Mouse (Mus musculus) liver, postnatal 0 days (tissue): ENCODE measurements at regions not wholly inside any gene's neighbourhood (a gene's known extent, or its start where the extent isn't known, plus 50 kb on each side); places are given as distances from the start of the nearest gene placed in this dataset.

ENCODE experiments used
- ATAC-seq: fragments of 200-750 bp; cut with Nextera tagmentation; 2 replicates; pipeline ENCODE4 v1.8.0; 2017; ENCODE audit warnings: mild to moderate bottlenecking, moderate library complexity
- DNase-seq: peaks from one replicate; pipeline ENCODE4 v3.0.0-alpha.2; 2016
- H3K27ac ChIP-seq: fragments of 300-500 bp; sonication (generic); 2 replicates; pipeline ENCODE4 v1.5.1; 2014; ENCODE audit warnings: antibody characterized with exemption, moderate library complexity, mild to moderate bottlenecking, low read depth
- H3K27me3 ChIP-seq: fragments of 300-500 bp; sonication (generic); 2 replicates; pipeline ENCODE4 v1.6.1; 2014; ENCODE audit warnings: low read length, control low read depth, mixed read lengths; ENCODE audit not compliant: insufficient read depth
- H3K36me3 ChIP-seq: fragments of 300-500 bp; sonication (generic); replicated peaks from 2 replicates; pipeline ENCODE4 v1.6.1; 2014; ENCODE audit warnings: mild to moderate bottlenecking, control low read depth, low read length, moderate library complexity, mixed read lengths; ENCODE audit not compliant: insufficient read depth
- H3K4me1 ChIP-seq: fragments of 300-500 bp; sonication (generic); 2 replicates; pipeline ENCODE4 v1.6.1; 2014; ENCODE audit warnings: antibody characterized with exemption, mild to moderate bottlenecking, control low read depth; ENCODE audit not compliant: insufficient read depth
- H3K4me2 ChIP-seq: fragments of 300-500 bp; sonication (generic); 2 replicates; pipeline ENCODE4 v1.6.1; 2014; ENCODE audit warnings: low read depth, mild to moderate bottlenecking, low read length, moderate library complexity, mixed read lengths
- H3K4me3 ChIP-seq: fragments of 300-500 bp; sonication (generic); 2 replicates; pipeline ENCODE4 v1.5.1; 2014; ENCODE audit warnings: low read depth, low read length
- H3K9ac ChIP-seq: fragments of 300-500 bp; sonication (generic); replicated peaks from 2 replicates; pipeline ENCODE4 v1.6.1; 2014; ENCODE audit warnings: mild to moderate bottlenecking, moderate library complexity
- H3K9me3 ChIP-seq: fragments of 300-500 bp; sonication (generic); 2 replicates; pipeline ENCODE4 v1.6.1; 2016; ENCODE audit warnings: mild to moderate bottlenecking, control low read depth, low read length, mixed read lengths
- CTCF ChIP-seq: sonication (generic); IDR thresholded peaks from 2 replicates; pipeline ENCODE4 v1.5.1; 2016; ENCODE audit warnings: antibody characterized with exemption, low read depth
- EP300 ChIP-seq: IDR thresholded peaks from 2 replicates; pipeline ENCODE4 v1.6.1; 2016; ENCODE audit warnings: antibody characterized with exemption, low read depth, mild to moderate bottlenecking
- WGBS: fragments of 180-500 bp; shearing (Covaris S2); extraction: QIAGEN DNeasy Blood & Tissue Kit; methylation state at CpG from one replicate; pipeline ENCODE4 v1.1.7; 2014; ENCODE audit not compliant: insufficient replicate concordance; 5-methylcytosine and 5-hydroxymethylcytosine counted together

GRCm38 (mm10) chr13:78928347-78928746, 728.8 kb upstream of the Nr2f1 start:
- H3K27me3 ChIP-seq: no peaks in the 10 kb centered on the region
- H3K9ac ChIP-seq: no peak overlapping the region
- 82% methylated on average over 1 of the region's 1 CpGs for WGBS
- DNase-seq: no peak
- no peak overlapping the region for H3K27ac ChIP-seq
- no peak overlapping the region for H3K4me2 ChIP-seq
- no peaks in the 10 kb centered on the region for H3K9me3 ChIP-seq
- no peak for ATAC-seq
- no peak overlapping the region for H3K4me3 ChIP-seq
- no peaks in the 10 kb centered on the region for H3K4me1 ChIP-seq
- no peaks in the 10 kb centered on the region for H3K36me3 ChIP-seq
- no peak for TF ChIP-seq EP300
- no peak for TF ChIP-seq CTCF

DNA sequence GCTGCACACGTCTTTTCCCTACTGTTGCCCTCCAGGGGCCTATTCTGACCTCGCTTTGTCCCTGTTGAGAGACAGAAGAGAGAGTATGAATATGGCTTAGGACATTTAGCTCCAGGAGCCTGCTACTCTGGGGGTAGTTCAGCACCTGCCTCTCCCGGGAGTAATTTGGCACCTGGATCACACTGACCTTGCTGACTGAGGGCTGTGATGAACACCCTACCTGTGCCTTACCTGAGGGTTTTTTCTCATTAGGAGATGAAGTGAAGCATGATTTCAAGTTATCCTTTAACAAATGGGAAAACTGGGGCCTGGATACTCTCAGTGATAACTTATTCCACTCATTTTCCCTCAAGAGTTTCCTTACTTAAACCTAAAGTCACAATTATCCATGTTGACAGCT, 721.2 kb upstream of the Nr2f1 start:
- Histone ChIP-seq H3K4me2 (no peak overlapping the region), H3K27ac (no peak overlapping the region), H3K4me1 (no peaks in the 10 kb centered on the region), H3K27me3 (no peaks in the 10 kb centered on the region), H3K9me3 (no peaks in the 10 kb centered on the region), H3K36me3 (no peaks in the 10 kb centered on the region), H3K4me3 (no peak overlapping the region), H3K9ac (no peak overlapping the region)
- TF ChIP-seq EP300 (no peak), CTCF (no peak)
- DNase-seq (no peak), ATAC-seq (no peak)
- 68% methylated on average over 3 of the region's 3 CpGs for WGBS

DNA sequence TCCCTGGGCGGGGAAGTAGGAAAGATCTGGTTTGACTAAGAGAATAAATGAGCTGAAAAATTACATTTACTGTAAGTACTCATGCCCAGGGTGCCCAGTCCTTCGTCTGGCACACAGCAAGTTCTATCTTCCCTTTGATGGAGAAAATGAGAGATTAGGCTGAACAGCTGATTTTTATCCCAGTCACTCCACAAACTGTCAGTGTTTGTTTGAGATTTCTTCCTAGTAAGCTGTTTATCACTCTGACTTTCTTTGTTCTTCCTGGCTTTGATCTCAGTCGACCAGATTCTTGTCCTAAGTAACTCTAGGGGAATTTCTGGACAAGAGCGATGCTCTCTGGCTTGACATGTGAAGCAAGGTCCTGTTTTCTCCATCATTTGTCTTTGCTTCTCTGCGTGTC, 710.3 kb upstream of the Nr2f1 start:
- no peaks in the 10 kb centered on the region for H3K4me1 ChIP-seq
- H3K9ac ChIP-seq: no peak overlapping the region
- no peak overlapping the region for H3K4me3 ChIP-seq
- no peak for ATAC-seq
- WGBS: 32% methylated on average over 5 of the region's 5 CpGs
- H3K27ac ChIP-seq: no peak overlapping the region
- no peaks in the 10 kb centered on the region for H3K27me3 ChIP-seq
- DNase-seq: no peak
- TF ChIP-seq EP300 (no peak), CTCF (no peak)
- no peak overlapping the region for H3K4me2 ChIP-seq
- H3K9me3 ChIP-seq: no peaks in the 10 kb centered on the region
- H3K36me3 ChIP-seq: no peaks in the 10 kb centered on the region

DNA sequence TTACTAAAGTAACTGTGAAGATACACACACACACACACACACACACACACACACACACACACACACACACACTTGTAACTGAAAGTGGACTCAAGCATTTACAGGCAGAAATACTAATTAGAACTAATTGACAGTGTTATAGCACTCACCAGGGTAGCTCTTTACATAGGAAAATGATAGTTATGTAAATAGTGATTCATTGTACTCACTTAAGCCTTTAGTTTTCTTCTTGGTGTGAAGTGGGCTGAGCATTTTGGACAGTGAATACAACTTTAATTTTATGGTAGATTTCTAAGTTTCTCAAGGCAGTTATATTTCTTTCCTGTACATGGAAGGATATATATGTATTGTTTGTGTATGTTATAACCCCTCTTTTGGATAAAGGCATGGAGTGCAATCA, 704.5 kb upstream of the Nr2f1 start:
- ATAC-seq (no peak), DNase-seq (no peak)
- H3K4me2 ChIP-seq: no peak overlapping the region
- no peak overlapping the region for H3K4me3 ChIP-seq
- no peaks in the 10 kb centered on the region for H3K36me3 ChIP-seq
- TF ChIP-seq CTCF: no peak
- TF ChIP-seq EP300: no peak
- no peaks in the 10 kb centered on the region for H3K9me3 ChIP-seq
- H3K27ac ChIP-seq: no peak overlapping the region
- H3K9ac ChIP-seq: no peak overlapping the region
- no peaks in the 10 kb centered on the region for H3K27me3 ChIP-seq
- no peaks in the 10 kb centered on the region for H3K4me1 ChIP-seq

DNA sequence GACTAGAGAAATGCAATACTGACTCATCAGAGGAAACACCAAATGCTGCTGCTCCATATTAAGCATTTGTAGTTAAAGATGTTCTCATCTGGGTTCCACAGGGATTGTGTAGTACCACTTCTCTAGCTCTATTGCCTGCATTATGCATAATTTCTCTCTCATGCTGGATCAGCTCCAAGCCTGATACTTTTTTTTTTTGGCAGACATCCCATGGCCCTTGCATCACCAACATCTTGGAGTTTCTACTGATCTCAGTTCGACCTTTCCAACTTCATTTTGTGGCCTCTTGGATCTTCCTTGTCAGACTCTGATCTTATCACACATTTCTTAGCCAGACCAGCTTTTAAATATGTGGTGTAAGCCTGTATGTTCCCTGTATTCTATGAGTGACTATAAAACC, 701.1 kb upstream of the Nr2f1 start:
- no peak for TF ChIP-seq CTCF
- TF ChIP-seq EP300: no peak

DNA sequence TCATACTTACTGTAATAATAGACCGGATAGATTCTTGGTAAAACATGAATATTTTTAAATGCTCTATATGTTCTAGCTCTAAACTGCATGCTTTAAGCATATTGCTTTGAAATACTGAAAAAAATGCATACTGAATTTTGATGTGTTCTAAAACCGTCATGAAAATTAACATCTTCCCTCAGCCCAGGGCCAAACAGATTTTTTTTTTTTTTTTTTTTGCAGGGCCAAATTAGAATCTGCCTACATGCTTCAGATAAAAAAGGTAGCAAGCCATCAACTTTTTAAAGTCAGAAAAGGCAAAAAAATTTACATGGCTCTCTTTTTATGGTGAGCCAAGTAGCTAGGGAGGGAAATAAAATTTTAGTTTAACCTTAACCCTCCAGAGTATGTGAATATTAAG, 692.7 kb upstream of the Nr2f1 start:
- TF ChIP-seq CTCF (no peak), EP300 (no peak)
- no peak for ATAC-seq
- Histone ChIP-seq H3K27me3 (no peaks in the 10 kb centered on the region), H3K36me3 (no peaks in the 10 kb centered on the region), H3K9me3 (no peaks in the 10 kb centered on the region), H3K4me1 (no peaks in the 10 kb centered on the region), H3K9ac (no peak overlapping the region), H3K27ac (no peak overlapping the region), H3K4me2 (no peak overlapping the region), H3K4me3 (no peak overlapping the region)
- no peak for DNase-seq
- 82% methylated on average over 2 of the region's 2 CpGs for WGBS

More for the DNA sequence above, 701.1 kb upstream of the Nr2f1 start:
- H3K4me2 ChIP-seq: no peak overlapping the region
- H3K9ac ChIP-seq: no peak overlapping the region
- 45% methylated on average over 1 of the region's 1 CpGs for WGBS
- ATAC-seq: no peak
- H3K4me3 ChIP-seq: no peak overlapping the region
- no peak for DNase-seq
- no peaks in the 10 kb centered on the region for H3K36me3 ChIP-seq
- no peak overlapping the region for H3K27ac ChIP-seq
- H3K4me1 ChIP-seq: no peaks in the 10 kb centered on the region
- no peaks in the 10 kb centered on the region for H3K27me3 ChIP-seq
- no peaks in the 10 kb centered on the region for H3K9me3 ChIP-seq

DNA sequence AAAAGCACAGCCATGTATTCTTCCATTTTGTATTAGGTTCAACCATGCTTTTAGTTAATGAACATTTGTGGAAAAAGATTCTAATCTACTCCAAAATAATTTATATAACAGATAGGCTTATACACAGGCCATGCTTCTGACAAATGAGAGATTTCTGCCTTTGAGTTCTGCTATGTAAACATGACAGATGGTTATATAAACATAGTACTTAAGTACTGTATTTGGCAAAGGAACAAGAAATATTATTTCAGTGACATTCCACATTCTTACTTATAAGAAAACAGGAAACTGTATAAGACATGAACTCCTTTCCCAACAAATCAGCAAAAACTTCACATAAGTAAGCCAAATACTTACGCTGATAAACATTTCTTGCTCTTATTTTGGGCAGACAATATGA, 683.5 kb upstream of the Nr2f1 start:
- H3K4me2 ChIP-seq: no peak overlapping the region
- no peak for TF ChIP-seq CTCF
- no peak for TF ChIP-seq EP300
- H3K9ac ChIP-seq: no peak overlapping the region
- DNase-seq (no peak), ATAC-seq (no peak)
- no peak overlapping the region for H3K27ac ChIP-seq
- no peak overlapping the region for H3K4me3 ChIP-seq
- no peaks in the 10 kb centered on the region for H3K9me3 ChIP-seq
- H3K4me1 ChIP-seq: no peaks in the 10 kb centered on the region
- WGBS: 61% methylated on average over 1 of the region's 1 CpGs
- no peaks in the 10 kb centered on the region for H3K27me3 ChIP-seq
- no peaks in the 10 kb centered on the region for H3K36me3 ChIP-seq
